Mouse (Mus musculus) midbrain, postnatal 0 days (tissue): ENCODE measurements around the gene Camta1. TPM values are rescaled to one million over a fixed set of nuclear protein-coding genes. Genes with fewer than 3 reads are reported as not detected.

Experiments
- ATAC-seq: fragments of 200-750 bp; cut with Nextera tagmentation; 2 replicates; pipeline ENCODE4 v1.8.0; 2017; ENCODE audit warnings: moderate number of reproducible peaks, mild to moderate bottlenecking, moderate TSS enrichment, moderate library complexity; ENCODE audit not compliant: low FRiP score
- DNase-seq: peaks from one replicate; pipeline ENCODE4 v3.0.0-alpha.2; 2015; ENCODE audit warnings: low spot score
- H3K27ac ChIP-seq: fragments of 300-500 bp; sonication (generic); 2 replicates; pipeline ENCODE4 v1.5.1; 2014; ENCODE audit warnings: low read depth, mild to moderate bottlenecking, low read length, mixed read lengths
- H3K27me3 ChIP-seq: fragments of 300-500 bp; sonication (generic); 2 replicates; pipeline ENCODE4 v1.6.1; 2014; ENCODE audit warnings: low read length, control low read depth, mixed read lengths; ENCODE audit not compliant: insufficient read depth
- H3K36me3 ChIP-seq: fragments of 300-500 bp; sonication (generic); 2 replicates; pipeline ENCODE4 v1.6.1; 2014; ENCODE audit warnings: low read length, control low read depth, mixed read lengths; ENCODE audit not compliant: insufficient read depth
- H3K4me1 ChIP-seq: fragments of 300-500 bp; sonication (generic); 2 replicates; pipeline ENCODE4 v1.6.1; 2014; ENCODE audit warnings: mild to moderate bottlenecking, control low read depth, antibody characterized with exemption, low read length, mixed read lengths; ENCODE audit not compliant: insufficient read depth
- H3K4me2 ChIP-seq: fragments of 300-500 bp; sonication (generic); 2 replicates; pipeline ENCODE4 v1.6.1; 2014; ENCODE audit warnings: low read depth, mild to moderate bottlenecking, low read length, mixed read lengths; ENCODE audit not compliant: poor library complexity, severe bottlenecking
- H3K4me3 ChIP-seq: fragments of 300-500 bp; sonication (generic); 2 replicates; pipeline ENCODE4 v1.5.1; 2014; ENCODE audit warnings: low read depth, mild to moderate bottlenecking, low read length, moderate library complexity
- H3K9ac ChIP-seq: fragments of 300-500 bp; sonication (generic); replicated peaks from 2 replicates; pipeline ENCODE4 v1.6.1; 2014; ENCODE audit warnings: mild to moderate bottlenecking, low read length, moderate library complexity, mixed read lengths; ENCODE audit not compliant: poor library complexity, severe bottlenecking
- H3K9me3 ChIP-seq: fragments of 300-500 bp; sonication (generic); 2 replicates; pipeline ENCODE4 v1.6.1; 2016; ENCODE audit warnings: low read length, control low read depth
- CTCF ChIP-seq: IDR thresholded peaks from 2 replicates; pipeline ENCODE4 v1.5.1; 2016; ENCODE audit warnings: antibody characterized with exemption, mild to moderate bottlenecking
- WGBS: fragments of 180-500 bp; shearing (Covaris S2); extraction: QIAGEN DNeasy Blood & Tissue Kit; methylation state at CpG from one replicate; pipeline ENCODE4 v1.1.7; 2014; 5-methylcytosine and 5-hydroxymethylcytosine counted together
- polyA plus RNA-seq: library from polyadenylated mRNA; unstranded; fragments of >200 nt; fragmentation: Nextera tagmentation; extraction: Ambion mirVana; gene quantifications from 2 replicates; pipeline ENCODE4 v1.2.1, GENCODE M21; 2015
- total RNA-seq: library from RNA; depleted of rRNA; stranded (reverse); fragments of >200 nt; gene quantifications from 2 replicates; pipeline ENCODE4 v1.2.3, GENCODE M21; 2014

The Camta1 gene
- total and polyA plus RNA-seq, 2 experiments from 2014 or later = 140 to 153 TPM

GRCm38 (mm10) chr4:150968956-150969355 is 892.7 kb downstream of the Camta1 start:
- 89% methylated on average over 8 of the region's 8 CpGs for WGBS
- H3K4me2 ChIP-seq = no peak overlapping the region
- H3K4me1 ChIP-seq = no peaks in the 10 kb centered on the region
- H3K9ac ChIP-seq = no peak overlapping the region
- no peak overlapping the region for H3K4me3 ChIP-seq
- ATAC-seq (no peak), DNase-seq (no peak)
- no peaks in the 10 kb centered on the region for H3K27me3 ChIP-seq
- TF ChIP-seq CTCF = no peak
- no peaks in the 10 kb centered on the region for H3K9me3 ChIP-seq
- no peak overlapping the region for H3K27ac ChIP-seq
- H3K36me3 ChIP-seq = no peaks in the 10 kb centered on the region

GRCm38 (mm10) chr4:150966556-150966955 is 895.1 kb downstream of the Camta1 start:
- DNase-seq = peak; percentile 67
- Histone ChIP-seq H3K9me3 (no peaks in the 10 kb centered on the region), H3K4me3 (no peak overlapping the region), H3K4me1 (no peaks in the 10 kb centered on the region), H3K27ac (no peak overlapping the region), H3K9ac (no peak overlapping the region), H3K4me2 (no peak overlapping the region), H3K27me3 (no peaks in the 10 kb centered on the region), H3K36me3 (no peaks in the 10 kb centered on the region)
- 22% methylated on average over 7 of the region's 7 CpGs for WGBS
- no peak for ATAC-seq
- TF ChIP-seq CTCF = peak; percentile 80

GRCm38 (mm10) chr4:150965555-150965951 is 896.1 kb downstream of the Camta1 start:
- 72% methylated on average over 11 of the region's 11 CpGs for WGBS
- Histone ChIP-seq H3K4me3 (no peak overlapping the region), H3K36me3 (no peaks in the 10 kb centered on the region), H3K27ac (no peak overlapping the region), H3K9me3 (no peaks in the 10 kb centered on the region), H3K27me3 (no peaks in the 10 kb centered on the region), H3K4me2 (no peak overlapping the region), H3K9ac (no peak overlapping the region), H3K4me1 (no peaks in the 10 kb centered on the region)
- ATAC-seq (no peak), DNase-seq (no peak)
- no peak; the same call in 1 of the 2 replicates for TF ChIP-seq CTCF

GRCm38 (mm10) chr4:150964635-150965554 is 896.8 kb downstream of the Camta1 start:
- peak; percentile 86 for TF ChIP-seq CTCF
- no peaks in the 10 kb centered on the region for H3K4me1 ChIP-seq
- peak; percentile 87 for DNase-seq
- ATAC-seq = 0 out of 2 replicates have a peak, but pooled peaks have one; percentile 54
- WGBS = 14% methylated on average over 25 of the region's 25 CpGs
- peak overlapping the region; percentile 10; the same call in 1 of the 2 replicates for H3K4me3 ChIP-seq
- no peak overlapping the region for H3K9ac ChIP-seq
- no peak overlapping the region for H3K27ac ChIP-seq
- peak overlapping the region; percentile 41 for H3K4me2 ChIP-seq
- H3K9me3 ChIP-seq = no peaks in the 10 kb centered on the region
- no peaks in the 10 kb centered on the region for H3K36me3 ChIP-seq
- no peaks in the 10 kb centered on the region for H3K27me3 ChIP-seq

GRCm38 (mm10) chr4:150963711-150964110 is 898.0 kb downstream of the Camta1 start:
- H3K4me3 ChIP-seq = no peak overlapping the region

GRCm38 (mm10) chr4:150962231-150962630 is 899.4 kb downstream of the Camta1 start:
- TF ChIP-seq CTCF = no peak
- no peaks in the 10 kb centered on the region for H3K36me3 ChIP-seq
- H3K9ac ChIP-seq = no peak overlapping the region
- H3K27ac ChIP-seq = no peak overlapping the region
- H3K4me2 ChIP-seq = no peak overlapping the region
- no peaks in the 10 kb centered on the region for H3K4me1 ChIP-seq
- WGBS = 73% methylated on average over 6 of the region's 6 CpGs
- ATAC-seq = no peak
- H3K27me3 ChIP-seq = no peaks in the 10 kb centered on the region
- H3K4me3 ChIP-seq = no peak overlapping the region
- no peak for DNase-seq
- H3K9me3 ChIP-seq = no peaks in the 10 kb centered on the region

More at GRCm38 (mm10) chr4:150963711-150964110, 898.0 kb downstream of the Camta1 start:
- TF ChIP-seq CTCF = no peak
- Histone ChIP-seq H3K36me3 (no peaks in the 10 kb centered on the region), H3K9ac (no peak overlapping the region), H3K4me2 (no peak overlapping the region), H3K4me1 (no peaks in the 10 kb centered on the region), H3K27ac (no peak overlapping the region), H3K9me3 (no peaks in the 10 kb centered on the region), H3K27me3 (no peaks in the 10 kb centered on the region)
- DNase-seq (no peak), ATAC-seq (no peak)
- WGBS = 72% methylated on average over 2 of the region's 2 CpGs
